Mouse (Mus musculus) midbrain, embryonic 16.5 days (tissue): ENCODE measurements around the gene Dlx6. TPM values are rescaled to one million over a fixed set of nuclear protein-coding genes. Genes with fewer than 3 reads are reported as not detected.

Experiments
- ATAC-seq: fragments of 200-750 bp; cut with Nextera tagmentation; 2 replicates; pipeline ENCODE4 v1.8.0; 2017; ENCODE audit warnings: moderate TSS enrichment
- H3K27ac ChIP-seq: fragments of 300-500 bp; sonication (generic); 2 replicates; pipeline ENCODE4 v1.5.1; 2014; ENCODE audit warnings: mild to moderate bottlenecking, low read length, mixed read lengths
- H3K27me3 ChIP-seq: fragments of 300-500 bp; sonication (generic); 2 replicates; pipeline ENCODE4 v1.6.1; 2014; ENCODE audit warnings: low read depth, low read length, mixed read lengths; ENCODE audit not compliant: control insufficient read depth, insufficient read depth
- H3K36me3 ChIP-seq: fragments of 300-500 bp; sonication (generic); 2 replicates; pipeline ENCODE4 v1.6.1; 2014; ENCODE audit warnings: mild to moderate bottlenecking, low read length, moderate library complexity, mixed read lengths; ENCODE audit not compliant: control insufficient read depth, insufficient read depth
- H3K4me1 ChIP-seq: fragments of 300-500 bp; sonication (generic); 2 replicates; pipeline ENCODE4 v1.6.1; 2014; ENCODE audit warnings: mild to moderate bottlenecking, low read length, mixed read lengths; ENCODE audit not compliant: control insufficient read depth, insufficient read depth
- H3K4me2 ChIP-seq: fragments of 300-500 bp; sonication (generic); 2 replicates; pipeline ENCODE4 v1.6.1; 2014; ENCODE audit warnings: mild to moderate bottlenecking, low read length, mixed read lengths
- H3K4me3 ChIP-seq: fragments of 300-500 bp; sonication (generic); 2 replicates; pipeline ENCODE4 v1.5.1; 2014; ENCODE audit warnings: low read depth, mild to moderate bottlenecking, low read length, moderate library complexity, mixed read lengths
- H3K9ac ChIP-seq: fragments of 300-500 bp; sonication (generic); 2 replicates; pipeline ENCODE4 v1.6.1; 2014; ENCODE audit warnings: low read depth, low read length, mixed read lengths
- H3K9me3 ChIP-seq: fragments of 300-500 bp; sonication (generic); replicated peaks from 2 replicates; pipeline ENCODE4 v1.6.1; 2014; ENCODE audit warnings: mild to moderate bottlenecking, low read length, mixed read lengths; ENCODE audit not compliant: control insufficient read depth, poor library complexity, severe bottlenecking
- WGBS: fragments of 180-500 bp; shearing (Covaris S2); extraction: QIAGEN DNeasy Blood & Tissue Kit; methylation state at CpG from one replicate; pipeline ENCODE4 v1.1.7; 2014; 5-methylcytosine and 5-hydroxymethylcytosine counted together
- polyA plus RNA-seq: library from polyadenylated mRNA; unstranded; fragments of >200 nt; fragmentation: Nextera tagmentation; extraction: Ambion mirVana; gene quantifications from 2 replicates; pipeline ENCODE4 v1.2.1, GENCODE M21; 2015

Dlx6 gene
- 1.3 and 3.0 TPM in 2 replicates for polyA plus RNA-seq

GRCm38 (mm10) chr6:6863160-6863870 lies at the start of gene Dlx6:
TSS of gene Dlx6 (plus strand) at chr6:6863334.
- Histone ChIP-seq H3K27me3 (peaks cover 40% of the 10 kb centered on the region), H3K9me3 (no peaks in the 10 kb centered on the region), H3K4me3 (peak within 1 kb of the TSS; percentile 40), H3K27ac (peak within 1 kb of the TSS; percentile 71), H3K9ac (peak within 1 kb of the TSS; percentile 51), H3K4me1 (peaks cover 9% of the 10 kb centered on the region; the same call in 1 of the 2 replicates), H3K4me2 (peak within 1 kb of the TSS; percentile 54), H3K36me3 (no peaks in the 10 kb centered on the region)
- peak; percentile 82 for ATAC-seq
- WGBS: under 1% methylated on average over 32 of the region's 52 CpGs

- ATAC-seq: no peak
- 84% methylated on average over 6 of the region's 6 CpGs for WGBS
Measured at GRCm38 (mm10) chr6:6816821-6817220, 46.3 kb upstream of the Dlx6 start.

GRCm38 (mm10) chr6:6818036-6818788 lies 44.9 kb upstream of the Dlx6 start:
- no peak overlapping the region for H3K27ac ChIP-seq
- H3K4me1 ChIP-seq: peaks cover 4% of the 10 kb centered on the region; the same call in 1 of the 2 replicates
- no peak overlapping the region for H3K4me2 ChIP-seq
- no peak overlapping the region for H3K4me3 ChIP-seq
- ATAC-seq: peak; percentile 48; the same call in 1 of the 2 replicates
- H3K36me3 ChIP-seq: no peaks in the 10 kb centered on the region
- H3K27me3 ChIP-seq: no peaks in the 10 kb centered on the region
- 54% methylated on average over 9 of the region's 9 CpGs for WGBS
- no peak overlapping the region for H3K9ac ChIP-seq
- H3K9me3 ChIP-seq: no peaks in the 10 kb centered on the region

More at GRCm38 (mm10) chr6:6816821-6817220, 46.3 kb upstream of the Dlx6 start:
- no peaks in the 10 kb centered on the region for H3K27me3 ChIP-seq
- H3K27ac ChIP-seq: no peak overlapping the region
- no peaks in the 10 kb centered on the region for H3K9me3 ChIP-seq
- H3K9ac ChIP-seq: no peak overlapping the region
- no peak overlapping the region for H3K4me3 ChIP-seq
- H3K4me1 ChIP-seq: peaks cover 4% of the 10 kb centered on the region; the same call in 1 of the 2 replicates
- no peak overlapping the region for H3K4me2 ChIP-seq
- H3K36me3 ChIP-seq: no peaks in the 10 kb centered on the region

GRCm38 (mm10) chr6:6819134-6819533 lies 44.0 kb upstream of the Dlx6 start:
- 10% methylated on average over 7 of the region's 7 CpGs for WGBS
- Histone ChIP-seq H3K36me3 (no peaks in the 10 kb centered on the region), H3K4me1 (peaks cover 4% of the 10 kb centered on the region; the same call in 1 of the 2 replicates), H3K27me3 (no peaks in the 10 kb centered on the region), H3K9ac (no peak overlapping the region), H3K4me2 (peak overlapping the region; percentile 10; the same call in 1 of the 2 replicates), H3K27ac (no peak overlapping the region), H3K9me3 (no peaks in the 10 kb centered on the region), H3K4me3 (no peak overlapping the region)
- no peak for ATAC-seq

GRCm38 (mm10) chr6:6825313-6825712 lies 37.8 kb upstream of the Dlx6 start:
- Histone ChIP-seq H3K27me3 (no peaks in the 10 kb centered on the region), H3K27ac (no peak overlapping the region), H3K9ac (no peak overlapping the region), H3K4me3 (no peak overlapping the region), H3K9me3 (no peaks in the 10 kb centered on the region), H3K4me2 (no peak overlapping the region), H3K4me1 (no peaks in the 10 kb centered on the region), H3K36me3 (no peaks in the 10 kb centered on the region)
- no peak for ATAC-seq

GRCm38 (mm10) chr6:6826861-6827260 lies 36.3 kb upstream of the Dlx6 start:
- Histone ChIP-seq H3K4me3 (no peak overlapping the region), H3K27me3 (no peaks in the 10 kb centered on the region), H3K4me1 (no peaks in the 10 kb centered on the region), H3K9me3 (no peaks in the 10 kb centered on the region), H3K9ac (no peak overlapping the region), H3K27ac (no peak overlapping the region), H3K4me2 (no peak overlapping the region), H3K36me3 (no peaks in the 10 kb centered on the region)
- ATAC-seq: no peak
- WGBS: 93% methylated on average over 1 of the region's 1 CpGs

GRCm38 (mm10) chr6:6830446-6830845 lies 32.7 kb upstream of the Dlx6 start:
- Histone ChIP-seq H3K4me1 (no peaks in the 10 kb centered on the region), H3K27me3 (no peaks in the 10 kb centered on the region), H3K36me3 (no peaks in the 10 kb centered on the region), H3K9ac (no peak overlapping the region), H3K27ac (no peak overlapping the region), H3K4me2 (no peak overlapping the region), H3K4me3 (no peak overlapping the region), H3K9me3 (no peaks in the 10 kb centered on the region)
- no peak for ATAC-seq
- WGBS: 78% methylated on average over 7 of the region's 7 CpGs

- Histone ChIP-seq H3K4me3 (no peak overlapping the region), H3K27me3 (no peaks in the 10 kb centered on the region), H3K4me2 (no peak overlapping the region), H3K9ac (no peak overlapping the region), H3K36me3 (no peaks in the 10 kb centered on the region), H3K4me1 (no peaks in the 10 kb centered on the region), H3K27ac (no peak overlapping the region), H3K9me3 (no peaks in the 10 kb centered on the region)
- no peak for ATAC-seq
- WGBS: 84% methylated on average over 3 of the region's 3 CpGs
Measured at GRCm38 (mm10) chr6:6833301-6833700, 29.8 kb upstream of the Dlx6 start.

GRCm38 (mm10) chr6:6848541-6848940 lies 14.6 kb upstream of the Dlx6 start:
- no peak overlapping the region for H3K9ac ChIP-seq
- no peak overlapping the region for H3K27ac ChIP-seq
- H3K9me3 ChIP-seq: no peaks in the 10 kb centered on the region
- 12% methylated on average over 4 of the region's 4 CpGs for WGBS
- no peak overlapping the region for H3K4me2 ChIP-seq
- no peak for ATAC-seq
- no peaks in the 10 kb centered on the region for H3K36me3 ChIP-seq
- H3K4me1 ChIP-seq: no peaks in the 10 kb centered on the region
- no peak overlapping the region for H3K4me3 ChIP-seq
- H3K27me3 ChIP-seq: peaks cover 49% of the 10 kb centered on the region
